Mouse (Mus musculus) hematopoietic stem cell, adult 5-6 weeks (primary cell): Measurements from ENCODE around the gene Rad54l2. TPM values are rescaled to one million over a fixed set of nuclear protein-coding genes. Genes with fewer than 3 reads are reported as not detected.

ENCODE experiments used
- ATAC-seq, 2 experiments: fragments of 125-278 bp in 1 of 2; replicated peaks in 1 of 2; 2 replicates each; pipeline ENCODE4 v1.8.0; 2016 to 2017; ENCODE audit warnings: inconsistent platforms in 2 of 2, mild to moderate bottlenecking in 2 of 2, moderate number of reproducible peaks in 2 of 2, low read depth in 1 of 2, moderate TSS enrichment in 1 of 2; ENCODE audit not compliant: low FRiP score in 2 of 2, poor library complexity in 2 of 2, severe bottlenecking in 2 of 2, insufficient read depth in 1 of 2, low TSS enrichment in 1 of 2
- total RNA-seq: library from RNA; stranded (forward); fragments of 172-1452, 232-1000 nt; gene quantifications from 2 replicates; pipeline ENCODE4 v1.2.3, GENCODE M21; 2017

Rad54l2 gene
- total RNA-seq, 1 experiment from 2014 or later, result 16.6 TPM

GRCm38 (mm10) chr9:106686983-106687650, 101.9 kb downstream of the Rad54l2 start:
- ATAC-seq, result peak; percentile 59 to 72

GRCm38 (mm10) chr9:106685249-106686101, 103.5 kb downstream of the Rad54l2 start, which contains the start of gene Tex264:
Gene Tex264, minus strand, starts transcription at chr9:106685927.
- ATAC-seq, result peak; percentile 40 to 67

- peak in 1 of 2 experiments; percentile 21; a peak in 2 of 4 replicates for ATAC-seq
Observed at GRCm38 (mm10) chr9:106684918-106685248, 104.1 kb downstream of the Rad54l2 start.

- ATAC-seq, result no peak
Observed at GRCm38 (mm10) chr9:106684093-106684872, 104.7 kb downstream of the Rad54l2 start.

- no peak for ATAC-seq
Observed at GRCm38 (mm10) chr9:106681026-106681425, 108.0 kb downstream of the Rad54l2 start.

- no peak for ATAC-seq
Observed at GRCm38 (mm10) chr9:106678242-106678641, 110.8 kb downstream of the Rad54l2 start.

- no peak for ATAC-seq
Observed at GRCm38 (mm10) chr9:106677702-106678101, 111.3 kb downstream of the Rad54l2 start.

GRCm38 (mm10) chr9:106676571-106676970, 112.4 kb downstream of the Rad54l2 start:
- no peak for ATAC-seq

GRCm38 (mm10) chr9:106675965-106676364, 113.0 kb downstream of the Rad54l2 start:
- no peak for ATAC-seq

- ATAC-seq, result peak; percentile 87 to 90
Observed at GRCm38 (mm10) chr9:106675480-106675879, 113.5 kb downstream of the Rad54l2 start.

GRCm38 (mm10) chr9:106673860-106674259, 115.1 kb downstream of the Rad54l2 start:
- ATAC-seq, result no peak

- no peak for ATAC-seq
Observed at GRCm38 (mm10) chr9:106664856-106665255, 124.1 kb downstream of the Rad54l2 start.

- ATAC-seq, result no peak
Observed at GRCm38 (mm10) chr9:106664433-106664832, 124.6 kb downstream of the Rad54l2 start.

GRCm38 (mm10) chr9:106663200-106663599, 125.8 kb downstream of the Rad54l2 start:
- ATAC-seq, result no peak

GRCm38 (mm10) chr9:106659935-106660334, 129.1 kb downstream of the Rad54l2 start:
- no peak for ATAC-seq

- no peak for ATAC-seq
Observed at GRCm38 (mm10) chr9:106659441-106659840, 129.6 kb downstream of the Rad54l2 start.

- no peak for ATAC-seq
Observed at GRCm38 (mm10) chr9:106657592-106657991, 131.4 kb downstream of the Rad54l2 start.

GRCm38 (mm10) chr9:106656820-106657219, 132.2 kb downstream of the Rad54l2 start:
- ATAC-seq, result no peak
